Mouse (Mus musculus) thymus, postnatal 0 days (tissue): ENCODE measurements around the gene Mgat3. TPM values are rescaled to one million over a fixed set of nuclear protein-coding genes. Genes with fewer than 3 reads are reported as not detected.

Experiments
- DNase-seq: peaks from one replicate; pipeline ENCODE4 v3.0.0-alpha.2; 2015; ENCODE audit warnings: low spot score
- polyA plus RNA-seq: library from polyadenylated mRNA; unstranded; fragments of >200 nt; fragmentation: Nextera tagmentation; extraction: Ambion mirVana; gene quantifications from 2 replicates; pipeline ENCODE4 v1.2.1, GENCODE M21; 2015

Gene Mgat3
- polyA plus RNA-seq, 1 experiment from 2014 or later = 5.0 TPM

DNA sequence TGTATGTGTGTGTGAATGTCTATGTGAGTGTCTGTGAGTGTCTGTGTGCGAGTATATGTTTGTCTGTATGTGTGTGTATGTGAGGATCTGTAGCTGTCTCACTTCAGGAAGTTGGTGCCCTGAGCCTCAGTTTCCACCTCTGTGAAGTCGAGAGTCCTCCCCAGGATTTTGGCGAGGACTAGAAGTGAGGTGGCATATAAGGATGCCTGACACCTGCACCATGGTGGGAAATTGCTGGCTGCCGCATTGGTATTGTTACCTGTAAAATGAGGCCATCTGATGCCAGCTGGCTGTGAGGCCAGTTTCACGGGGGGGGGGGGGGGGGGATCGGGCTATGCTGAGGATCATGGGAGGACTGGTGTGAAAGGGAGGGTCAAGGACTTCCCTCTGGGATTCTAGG lies 2.2 kb downstream of the Mgat3 start:
- DNase-seq = no peak

GRCm38 (mm10) chr15:80181561-80181960 lies 8.0 kb downstream of the Mgat3 start:
- DNase-seq = no peak

GRCm38 (mm10) chr15:80182072-80182700 lies 8.7 kb downstream of the Mgat3 start:
- DNase-seq = no peak

GRCm38 (mm10) chr15:80188927-80189326 lies 15.4 kb downstream of the Mgat3 start:
- DNase-seq = no peak

DNA sequence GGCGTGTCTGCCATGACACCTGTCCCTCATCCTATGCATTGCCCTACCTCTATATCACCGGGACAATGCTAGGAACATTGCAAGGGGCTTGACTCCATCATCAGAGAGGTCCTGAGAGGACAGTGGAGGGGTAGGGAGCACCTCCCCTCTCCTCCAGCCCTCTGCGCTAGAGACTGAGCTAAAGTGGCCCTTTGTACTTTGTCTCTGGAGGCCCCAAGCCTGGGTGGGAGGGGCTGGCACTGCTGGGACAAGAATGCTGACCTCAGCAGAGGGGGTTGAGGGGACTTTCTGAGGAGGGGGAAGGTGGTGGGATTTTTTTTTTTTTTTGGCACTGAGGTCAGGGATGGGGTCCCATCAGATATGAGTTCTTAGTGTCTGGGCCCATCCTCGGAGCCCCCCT lies 16.6 kb downstream of the Mgat3 start:
- no peak for DNase-seq

- DNase-seq = peak; percentile 70
These were observed 18.2 kb downstream of the Mgat3 start for GRCm38 (mm10) chr15:80191585-80192245.

- DNase-seq = peak; percentile 81
These were observed 18.7 kb downstream of the Mgat3 start for GRCm38 (mm10) chr15:80192246-80192585.

DNA sequence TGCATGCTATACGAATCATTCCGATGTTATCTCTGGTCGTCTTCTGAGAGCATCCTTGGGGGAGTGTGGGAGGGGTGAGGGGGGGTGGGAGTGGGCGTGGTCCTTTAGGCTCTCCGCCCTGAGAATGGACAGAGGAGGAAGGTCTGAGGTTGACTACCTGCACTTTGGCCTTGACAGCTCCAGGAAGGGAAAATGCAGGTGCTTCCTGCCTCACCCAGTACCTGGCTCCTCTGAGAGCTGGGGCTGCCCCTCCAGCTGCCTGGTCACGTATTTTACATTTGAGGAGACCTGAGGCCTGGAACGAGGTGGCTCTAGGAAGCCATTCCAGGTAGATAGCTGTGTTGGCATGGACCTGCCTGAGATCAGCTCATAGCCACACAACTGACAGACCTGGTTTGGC lies 19.3 kb downstream of the Mgat3 start:
- DNase-seq = peak; percentile 15

DNA sequence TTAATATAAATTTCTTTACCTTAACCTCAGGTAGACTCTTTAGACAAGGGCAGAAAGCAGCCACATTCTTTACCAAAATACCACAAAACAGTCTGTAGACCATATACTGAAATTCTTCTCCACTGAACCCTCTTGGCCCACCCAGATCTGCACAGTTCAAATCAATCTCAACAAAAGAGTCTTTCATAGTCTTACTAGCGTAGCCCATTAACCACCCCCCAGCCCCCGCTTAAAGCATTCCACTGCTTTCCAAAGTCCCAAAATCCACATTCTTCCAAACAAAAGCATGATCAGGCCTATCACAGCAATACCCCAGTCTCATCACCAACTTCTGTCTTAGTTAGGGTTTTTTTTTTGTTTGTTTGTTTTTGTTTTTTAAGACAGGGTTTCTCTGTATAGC lies 26.0 kb downstream of the Mgat3 start:
- no peak for DNase-seq

DNA sequence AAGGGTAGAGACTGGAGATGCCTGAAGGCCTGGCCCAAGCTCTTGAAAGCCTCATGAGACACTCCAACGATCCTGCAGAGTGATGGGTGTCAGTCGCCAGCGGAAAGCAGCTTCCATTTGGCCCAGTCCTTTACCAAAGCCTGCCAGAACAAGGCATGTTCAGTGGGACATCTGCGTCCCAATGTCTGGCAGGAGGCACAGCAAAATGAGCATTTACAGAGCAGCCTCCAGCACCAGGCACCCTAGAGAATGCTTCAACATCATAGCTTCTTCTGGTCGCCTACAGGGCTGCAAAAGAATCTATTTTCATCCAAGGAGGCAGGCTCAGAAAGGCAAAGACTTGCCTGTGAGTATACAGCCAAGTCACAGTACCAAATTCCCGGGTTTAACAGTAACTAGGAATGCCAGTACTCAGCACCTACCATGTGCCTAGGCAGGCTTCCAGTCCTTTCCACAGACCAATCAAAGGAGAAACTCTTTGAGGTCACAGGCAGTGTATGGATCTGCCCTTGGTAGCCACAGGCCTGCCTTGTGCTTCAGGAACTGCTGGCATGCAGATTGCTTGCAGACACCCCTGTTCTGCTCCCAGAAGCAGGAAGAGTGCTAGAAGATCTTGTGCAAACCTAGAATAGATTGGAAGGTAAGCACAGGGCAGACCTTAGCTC lies 28.7 kb downstream of the Mgat3 start:
- no peak for DNase-seq

DNA sequence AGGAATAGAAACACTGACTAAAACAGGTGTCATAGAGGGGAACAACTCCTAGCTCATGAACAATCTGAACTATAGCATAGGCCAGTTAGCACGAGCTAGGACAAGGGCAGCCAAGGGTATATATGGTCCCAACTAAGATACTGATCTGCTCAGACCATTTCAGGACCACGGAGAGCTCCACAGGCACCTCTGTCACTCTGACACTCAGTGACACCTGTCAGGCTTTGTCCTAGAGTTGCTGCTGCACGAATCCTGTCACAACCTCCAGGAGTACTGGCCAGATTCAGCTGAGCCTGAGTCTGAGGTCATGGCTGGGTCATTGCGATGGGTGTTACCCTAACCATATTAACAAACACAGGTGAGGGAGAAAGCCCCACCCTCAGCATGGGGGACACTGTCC lies 29.9 kb downstream of the Mgat3 start:
- peak; percentile 65 for DNase-seq

DNA sequence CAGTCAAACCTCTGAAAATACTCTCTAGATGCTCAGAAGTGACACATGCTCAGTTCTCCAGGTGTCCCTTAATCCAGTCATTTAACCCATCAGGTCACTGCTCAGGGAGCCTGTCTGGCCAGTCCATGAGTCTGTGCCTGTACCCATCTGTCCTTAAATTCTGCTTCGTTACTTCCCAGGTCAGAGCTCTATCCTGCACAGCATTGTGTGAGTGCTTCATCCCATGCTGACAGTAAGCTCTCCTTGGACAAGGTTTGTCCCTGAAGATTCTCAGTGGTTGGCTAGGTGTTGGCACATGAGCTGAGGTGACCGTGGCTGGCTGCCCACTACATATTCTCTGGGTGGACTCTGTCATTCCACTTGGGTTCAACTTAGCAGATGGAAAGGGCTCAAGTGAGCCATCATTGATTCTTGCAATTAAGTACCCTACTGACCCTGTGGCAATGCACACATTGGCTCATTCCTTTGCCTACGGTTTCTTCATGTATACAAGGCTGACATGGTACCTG lies 32.6 kb downstream of the Mgat3 start:
- DNase-seq = no peak

- no peak for DNase-seq
These were observed 34.9 kb downstream of the Mgat3 start for GRCm38 (mm10) chr15:80208446-80208845.

GRCm38 (mm10) chr15:80213688-80214087 lies 40.2 kb downstream of the Mgat3 start:
- no peak for DNase-seq

GRCm38 (mm10) chr15:80215716-80216479 lies 42.4 kb downstream of the Mgat3 start:
- DNase-seq = peak; percentile 59

DNA sequence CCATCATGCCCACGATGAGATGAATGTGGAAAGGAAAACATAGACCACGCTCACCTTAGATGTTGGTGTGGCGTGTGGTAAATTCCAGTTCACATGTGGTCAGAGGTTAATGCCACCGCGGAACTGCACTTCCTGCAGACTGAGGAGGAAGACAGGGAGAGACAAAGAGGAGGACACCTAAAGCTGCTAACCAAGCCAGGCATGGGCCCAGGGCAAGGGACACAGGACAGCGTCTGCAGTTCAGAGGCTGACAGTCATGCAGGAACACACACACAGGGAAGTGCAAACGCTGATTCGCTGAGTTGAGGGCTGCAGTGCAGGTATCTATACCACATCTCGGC lies 42.9 kb downstream of the Mgat3 start:
- DNase-seq = no peak

GRCm38 (mm10) chr15:80217476-80217875 lies 44.0 kb downstream of the Mgat3 start:
- no peak for DNase-seq

- peak; percentile 74 for DNase-seq
These were observed 45.7 kb downstream of the Mgat3 start for GRCm38 (mm10) chr15:80219211-80219610.

DNA sequence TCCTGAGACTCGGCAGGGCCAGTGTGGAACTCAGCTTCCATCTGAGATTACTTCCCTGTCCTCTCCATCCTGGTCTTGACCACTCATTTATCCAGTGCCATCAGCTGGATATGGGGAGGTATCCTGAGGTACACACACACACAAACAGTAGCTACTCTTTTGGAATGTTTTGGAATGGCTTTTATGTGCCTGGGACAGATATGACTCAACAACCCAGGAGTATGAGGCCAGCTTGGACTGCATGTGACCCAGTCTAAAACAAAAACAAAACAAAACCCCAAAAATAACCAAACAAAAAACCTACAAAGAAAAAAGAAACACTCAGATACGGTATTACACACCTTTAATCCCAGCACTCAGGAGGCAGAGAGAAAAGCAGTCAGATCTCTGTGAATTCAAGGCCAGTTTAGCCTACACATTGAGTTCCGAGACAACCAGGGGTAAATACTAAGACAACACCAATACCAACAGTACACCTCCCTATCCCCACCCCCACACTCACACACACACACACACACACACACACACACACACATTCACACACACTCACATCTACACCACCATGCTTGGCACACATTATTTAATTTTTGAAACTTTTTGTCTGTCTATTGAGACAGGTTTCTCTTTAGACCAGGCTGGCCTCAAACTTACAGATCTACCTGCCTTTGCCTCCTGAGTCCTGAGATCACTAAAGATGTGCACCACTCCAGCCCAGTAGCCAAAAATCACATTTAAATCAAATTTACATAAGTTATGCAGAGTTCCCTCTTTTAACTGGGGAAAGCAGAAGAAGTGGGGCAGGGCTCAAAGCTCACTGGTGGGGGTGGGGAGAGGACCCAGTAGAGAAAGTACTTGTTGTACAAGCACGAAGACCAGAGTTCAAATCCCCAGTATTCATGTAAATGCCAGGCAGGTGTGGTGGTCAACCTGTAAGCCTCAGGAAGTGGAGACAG lies 46.5 kb downstream of the Mgat3 start:
- no peak for DNase-seq

DNA sequence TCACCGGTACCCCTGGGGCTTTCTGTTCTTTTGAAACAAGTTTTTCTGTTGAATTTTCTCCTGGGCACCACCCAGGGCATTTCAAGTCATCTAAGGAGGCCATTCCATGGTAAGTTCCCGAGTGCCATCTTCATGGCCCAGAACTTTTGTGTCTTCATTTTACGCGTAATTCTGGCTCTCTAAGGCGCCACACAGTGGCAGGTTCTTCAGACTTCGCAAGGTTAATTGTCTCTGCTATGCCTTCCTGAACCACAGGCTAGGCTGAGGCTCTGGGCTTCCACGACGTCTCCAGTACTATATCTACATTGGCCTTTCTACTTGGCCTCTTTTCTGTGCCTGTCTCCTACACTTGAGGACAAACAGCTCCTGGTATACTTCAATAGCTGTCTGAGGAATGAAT lies 47.5 kb downstream of the Mgat3 start:
- no peak for DNase-seq

DNA sequence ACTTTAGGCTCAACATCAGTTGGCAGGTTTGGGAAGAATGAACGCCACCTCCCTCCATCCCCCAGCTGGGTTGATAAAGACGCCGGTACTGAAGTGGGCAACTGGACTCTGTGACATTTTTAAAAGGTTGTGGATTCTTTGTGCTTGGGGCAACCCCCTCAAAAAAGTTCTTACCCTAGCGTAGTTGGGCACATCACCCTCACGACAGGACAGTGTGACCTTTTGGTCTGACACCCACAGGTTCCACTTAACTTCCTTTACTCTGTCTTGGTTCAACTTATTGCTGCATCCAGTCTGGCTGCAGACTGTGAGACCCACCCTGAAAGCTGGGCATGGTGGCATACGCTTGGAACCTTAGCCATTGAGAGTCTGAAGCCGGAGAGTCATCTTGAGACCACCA lies 50.2 kb downstream of the Mgat3 start:
- DNase-seq = no peak
